Mouse (Mus musculus) frontal cortex, adult 2 months (tissue): ENCODE results near the gene Fitm1. TPM values are rescaled to one million over a fixed set of nuclear protein-coding genes. Genes with fewer than 3 reads are reported as not detected.

Experiments used
- DNase-seq, 2 experiments: peaks; one replicate each; pipeline ENCODE4 v3.0.0; 2022; ENCODE audit warnings: low spot score in 1 of 2; ENCODE audit errors: extremely low spot score in 1 of 2
- polyA plus RNA-seq: library from polyadenylated mRNA; depleted of rRNA; stranded (reverse); fragments of >200 nt; gene quantifications from 2 replicates; pipeline ENCODE4 v1.2.3, GENCODE M21; 2012

Gene Fitm1
- polyA plus RNA-seq, 1 experiment = not detected

- DNase-seq = peak; percentile 94 to 96
These were observed 16.0 kb downstream of the Fitm1 start, which contains the start of gene Rnf31 for GRCm38 (mm10) chr14:55591331-55591891. Gene Rnf31 (plus strand): TSS chr14:55591708.

GRCm38 (mm10) chr14:55592226-55592625 lies 16.8 kb downstream of the Fitm1 start:
- no peak for DNase-seq

GRCm38 (mm10) chr14:55596036-55596690 lies 20.7 kb downstream of the Fitm1 start:
- DNase-seq = no peak

- no peak for DNase-seq
These were observed 23.3 kb downstream of the Fitm1 start for GRCm38 (mm10) chr14:55598521-55599390.

- DNase-seq = no peak
These were observed 27.8 kb downstream of the Fitm1 start, which contains the start of gene Irf9 for GRCm38 (mm10) chr14:55603271-55603632. Gene Irf9 (plus strand): TSS chr14:55603571.

- DNase-seq = peak; percentile 78 to 90
These were observed 28.5 kb downstream of the Fitm1 start for GRCm38 (mm10) chr14:55603633-55604576.

- no peak for DNase-seq
These were observed 29.4 kb downstream of the Fitm1 start for GRCm38 (mm10) chr14:55604823-55605222.

- no peak for DNase-seq
These were observed 30.5 kb downstream of the Fitm1 start for GRCm38 (mm10) chr14:55605743-55606459.

- no peak for DNase-seq
These were observed 32.9 kb downstream of the Fitm1 start for GRCm38 (mm10) chr14:55608339-55608738.

GRCm38 (mm10) chr14:55613346-55613745 lies 37.9 kb downstream of the Fitm1 start:
- DNase-seq = no peak

GRCm38 (mm10) chr14:55614565-55615178 lies 39.3 kb downstream of the Fitm1 start:
- DNase-seq = no peak

GRCm38 (mm10) chr14:55615876-55616275 lies 40.5 kb downstream of the Fitm1 start:
- no peak for DNase-seq

GRCm38 (mm10) chr14:55616844-55617243 lies 41.4 kb downstream of the Fitm1 start:
- no peak for DNase-seq

GRCm38 (mm10) chr14:55617822-55618221 lies 42.4 kb downstream of the Fitm1 start, which contains the start of gene Rec8:
Gene Rec8 (plus strand): TSS chr14:55618037.
- no peak for DNase-seq

- no peak for DNase-seq
These were observed 43.2 kb downstream of the Fitm1 start for GRCm38 (mm10) chr14:55618486-55619195.
